Mouse (Mus musculus): ENCODE data around the gene Npepl1. TPM values are rescaled to one million over a fixed set of nuclear protein-coding genes. Genes with fewer than 3 reads are reported as not detected.

Gene Npepl1
- polyA plus RNA-seq, 1 experiment = 116 TPM

- WGBS = 81% methylated on average over 12 of the region's 12 CpGs
- DNase-seq = no peak
- H3K4me1 ChIP-seq (ENCODE audit: control insufficient read depth, insufficient read depth, low read length) = no peaks in the 10 kb centered on the region
- no peak overlapping the region for H3K4me3 ChIP-seq (replicated peaks; ENCODE audit: extremely low read depth, low read depth, low read length)
- no peak for TF ChIP-seq CTCF (IDR thresholded peaks at IDR 0.05; ENCODE audit: insufficient read depth, low read length)
Measured at GRCm38 (mm10) chr2:174121411-174121947, 11.3 kb downstream of the Npepl1 start.

GRCm38 (mm10) chr2:174122331-174122730 is 12.2 kb downstream of the Npepl1 start:
- TF ChIP-seq POLR2A (IDR thresholded peaks at IDR 0.05; ENCODE audit: borderline replicate concordance, extremely low read depth, low read depth, low read length) (no peak), CTCF (IDR thresholded peaks at IDR 0.05; ENCODE audit: insufficient read depth, low read length) (no peak)
- no peak overlapping the region for H3K4me3 ChIP-seq (replicated peaks; ENCODE audit: extremely low read depth, low read depth, low read length)
- no peak for DNase-seq
- WGBS = 88% methylated on average over 2 of the region's 2 CpGs
- H3K4me1 ChIP-seq (ENCODE audit: control insufficient read depth, insufficient read depth, low read length) = no peaks in the 10 kb centered on the region

- no peak for DNase-seq
- WGBS = 95% methylated on average over 3 of the region's 3 CpGs
- TF ChIP-seq POLR2A (IDR thresholded peaks at IDR 0.05; ENCODE audit: borderline replicate concordance, extremely low read depth, low read depth, low read length) (no peak), CTCF (IDR thresholded peaks at IDR 0.05; ENCODE audit: insufficient read depth, low read length) (no peak)
- no peaks in the 10 kb centered on the region for H3K4me1 ChIP-seq (ENCODE audit: control insufficient read depth, insufficient read depth, low read length)
- H3K4me3 ChIP-seq (replicated peaks; ENCODE audit: extremely low read depth, low read depth, low read length) = no peak overlapping the region
Measured at GRCm38 (mm10) chr2:174123731-174124130, 13.6 kb downstream of the Npepl1 start.

- 9% methylated on average over 21 of the region's 21 CpGs for WGBS
- no peak for DNase-seq
- Histone ChIP-seq H3K4me1 (ENCODE audit: control insufficient read depth, insufficient read depth, low read length) (no peaks in the 10 kb centered on the region), H3K4me3 (replicated peaks; ENCODE audit: extremely low read depth, low read depth, low read length) (no peak overlapping the region)
- TF ChIP-seq CTCF (IDR thresholded peaks at IDR 0.05; ENCODE audit: insufficient read depth, low read length) = no peak
- TF ChIP-seq POLR2A (IDR thresholded peaks at IDR 0.05; ENCODE audit: borderline replicate concordance, extremely low read depth, low read depth, low read length) = no peak
Measured at GRCm38 (mm10) chr2:174126522-174127375, 16.6 kb downstream of the Npepl1 start.

GRCm38 (mm10) chr2:174127376-174127713 is 17.2 kb downstream of the Npepl1 start:
- TF ChIP-seq POLR2A (IDR thresholded peaks at IDR 0.05; ENCODE audit: borderline replicate concordance, extremely low read depth, low read depth, low read length) = no peak
- TF ChIP-seq CTCF (IDR thresholded peaks at IDR 0.05; ENCODE audit: insufficient read depth, low read length) = no peak
- Histone ChIP-seq H3K4me3 (replicated peaks; ENCODE audit: extremely low read depth, low read depth, low read length) (no peak overlapping the region), H3K4me1 (ENCODE audit: control insufficient read depth, insufficient read depth, low read length) (no peaks in the 10 kb centered on the region)
- 51% methylated on average over 6 of the region's 6 CpGs for WGBS
- no peak for DNase-seq

GRCm38 (mm10) chr2:174128926-174129325 is 18.8 kb downstream of the Npepl1 start:
- no peak for DNase-seq
- H3K4me3 ChIP-seq (replicated peaks; ENCODE audit: extremely low read depth, low read depth, low read length) = no peak overlapping the region
- WGBS = 88% methylated on average over 6 of the region's 6 CpGs
- TF ChIP-seq CTCF (IDR thresholded peaks at IDR 0.05; ENCODE audit: insufficient read depth, low read length) (no peak), POLR2A (IDR thresholded peaks at IDR 0.05; ENCODE audit: borderline replicate concordance, extremely low read depth, low read depth, low read length) (no peak)
- H3K4me1 ChIP-seq (ENCODE audit: control insufficient read depth, insufficient read depth, low read length) = no peaks in the 10 kb centered on the region

- TF ChIP-seq POLR2A (IDR thresholded peaks at IDR 0.05; ENCODE audit: borderline replicate concordance, extremely low read depth, low read depth, low read length) = no peak
- TF ChIP-seq CTCF (IDR thresholded peaks at IDR 0.05; ENCODE audit: insufficient read depth, low read length) = no peak
- H3K4me1 ChIP-seq (ENCODE audit: control insufficient read depth, insufficient read depth, low read length) = no peaks in the 10 kb centered on the region
- 57% methylated on average over 8 of the region's 8 CpGs for WGBS
- no peak overlapping the region for H3K4me3 ChIP-seq (replicated peaks; ENCODE audit: extremely low read depth, low read depth, low read length)
- DNase-seq = no peak
Measured at GRCm38 (mm10) chr2:174130468-174131097, 20.4 kb downstream of the Npepl1 start.

- no peak for DNase-seq
- TF ChIP-seq POLR2A (IDR thresholded peaks at IDR 0.05; ENCODE audit: borderline replicate concordance, extremely low read depth, low read depth, low read length) (no peak), CTCF (IDR thresholded peaks at IDR 0.05; ENCODE audit: insufficient read depth, low read length) (no peak)
- no peaks in the 10 kb centered on the region for H3K4me1 ChIP-seq (ENCODE audit: control insufficient read depth, insufficient read depth, low read length)
- no peak overlapping the region for H3K4me3 ChIP-seq (replicated peaks; ENCODE audit: extremely low read depth, low read depth, low read length)
- 68% methylated on average over 8 of the region's 8 CpGs for WGBS
Measured at GRCm38 (mm10) chr2:174132413-174132969, 22.3 kb downstream of the Npepl1 start.

GRCm38 (mm10) chr2:174159035-174159434 is 48.9 kb downstream of the Npepl1 start:
- TF ChIP-seq CTCF (IDR thresholded peaks at IDR 0.05; ENCODE audit: insufficient read depth, low read length) (no peak), POLR2A (IDR thresholded peaks at IDR 0.05; ENCODE audit: borderline replicate concordance, extremely low read depth, low read depth, low read length) (no peak)
- WGBS = 67% methylated on average over 10 of the region's 10 CpGs
- DNase-seq = peak; percentile 33
- H3K4me1 ChIP-seq (ENCODE audit: control insufficient read depth, insufficient read depth, low read length) = no peaks in the 10 kb centered on the region
- no peak overlapping the region for H3K4me3 ChIP-seq (replicated peaks; ENCODE audit: extremely low read depth, low read depth, low read length)

Data from lung, adult 2 months (tissue).